Mouse (Mus musculus) hindbrain, embryonic 12.5 days (tissue): ENCODE results near the gene Hoxb7. TPM values are rescaled to one million over a fixed set of nuclear protein-coding genes. Genes with fewer than 3 reads are reported as not detected.

Source experiments
- ATAC-seq: fragments of 200-750 bp; cut with Nextera tagmentation; 2 replicates; pipeline ENCODE4 v1.8.0; 2017; ENCODE audit warnings: moderate TSS enrichment; ENCODE audit not compliant: low FRiP score
- H3K27ac ChIP-seq: fragments of 300-500 bp; sonication (generic); 2 replicates; pipeline ENCODE4 v1.5.1; 2016; ENCODE audit warnings: mild to moderate bottlenecking
- H3K27me3 ChIP-seq: fragments of 300-500 bp; sonication (generic); 2 replicates; pipeline ENCODE4 v1.6.1; 2016; ENCODE audit warnings: mild to moderate bottlenecking
- H3K36me3 ChIP-seq: fragments of 300-500 bp; sonication (generic); 2 replicates; pipeline ENCODE4 v1.6.1; 2016; ENCODE audit warnings: mild to moderate bottlenecking
- H3K4me1 ChIP-seq: fragments of 300-500 bp; sonication (generic); 2 replicates; pipeline ENCODE4 v1.6.1; 2016
- H3K4me2 ChIP-seq: fragments of 300-500 bp; sonication (generic); replicated peaks from 2 replicates; pipeline ENCODE4 v1.6.1; 2016; ENCODE audit warnings: mild to moderate bottlenecking
- H3K4me3 ChIP-seq: fragments of 300-500 bp; sonication (generic); 2 replicates; pipeline ENCODE4 v1.5.1; 2016; ENCODE audit warnings: mild to moderate bottlenecking
- H3K9ac ChIP-seq: fragments of 300-500 bp; sonication (generic); 2 replicates; pipeline ENCODE4 v1.6.1; 2016; ENCODE audit warnings: mild to moderate bottlenecking, moderate library complexity
- H3K9me3 ChIP-seq: fragments of 300-500 bp; sonication (generic); replicated peaks from 2 replicates; pipeline ENCODE4 v1.6.1; 2016; ENCODE audit warnings: mild to moderate bottlenecking
- WGBS: fragments of 180-500 bp; shearing (Covaris S2); methylation state at CpG from one replicate; pipeline ENCODE4 v1.1.7; 2016; 5-methylcytosine and 5-hydroxymethylcytosine counted together
- polyA plus RNA-seq: library from polyadenylated mRNA; unstranded; fragments of >200 nt; fragmentation: Nextera tagmentation; extraction: Ambion mirVana; gene quantifications from 2 replicates; pipeline ENCODE4 v1.2.1, GENCODE M21; 2016

Hoxb7 gene
- polyA plus RNA-seq, 1 experiment from 2014 or later = 11.0 TPM

- WGBS = 10% methylated on average over 4 of the region's 4 CpGs
- ATAC-seq = no peak
- Histone ChIP-seq H3K4me3 (peak overlapping the region; percentile 36), H3K27me3 (peaks cover 97% of the 10 kb centered on the region), H3K9me3 (no peaks in the 10 kb centered on the region), H3K36me3 (no peaks in the 10 kb centered on the region), H3K9ac (peak overlapping the region; percentile 53), H3K4me2 (peak overlapping the region; percentile 62), H3K4me1 (no peaks in the 10 kb centered on the region; the same call in 1 of the 2 replicates), H3K27ac (peak overlapping the region; percentile 76; the same call in 1 of the 2 replicates)
Measured at GRCm38 (mm10) chr11:96308763-96309162, 22.3 kb downstream of the Hoxb7 start.

DNA sequence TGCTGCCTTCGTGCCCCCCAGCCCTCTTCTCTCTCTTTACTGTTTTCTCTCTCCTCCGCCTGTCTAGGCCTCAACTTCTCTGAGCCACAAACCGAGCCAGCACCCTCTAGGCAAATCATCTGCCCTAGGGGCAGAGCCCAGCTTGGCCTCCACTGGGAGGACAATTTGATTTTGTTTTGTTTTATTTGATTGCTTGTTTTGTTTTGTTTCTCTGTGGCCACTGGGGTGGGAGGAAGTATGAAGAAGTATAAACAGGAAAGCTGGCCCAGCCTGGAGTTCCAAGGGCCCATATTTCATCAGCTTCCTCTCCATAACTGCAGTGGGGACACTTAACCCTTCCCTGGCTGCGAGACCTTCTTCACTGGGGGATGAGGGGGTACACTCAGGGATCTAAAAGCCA is 22.9 kb downstream of the Hoxb7 start:
- Histone ChIP-seq H3K4me1 (no peaks in the 10 kb centered on the region), H3K36me3 (no peaks in the 10 kb centered on the region), H3K27me3 (peaks cover 99% of the 10 kb centered on the region), H3K9me3 (no peaks in the 10 kb centered on the region), H3K27ac (peak overlapping the region; percentile 76), H3K9ac (peak overlapping the region; percentile 53), H3K4me3 (peak overlapping the region; percentile 36), H3K4me2 (peak overlapping the region; percentile 62)
- WGBS = 9% methylated on average over 4 of the region's 4 CpGs
- no peak for ATAC-seq

DNA sequence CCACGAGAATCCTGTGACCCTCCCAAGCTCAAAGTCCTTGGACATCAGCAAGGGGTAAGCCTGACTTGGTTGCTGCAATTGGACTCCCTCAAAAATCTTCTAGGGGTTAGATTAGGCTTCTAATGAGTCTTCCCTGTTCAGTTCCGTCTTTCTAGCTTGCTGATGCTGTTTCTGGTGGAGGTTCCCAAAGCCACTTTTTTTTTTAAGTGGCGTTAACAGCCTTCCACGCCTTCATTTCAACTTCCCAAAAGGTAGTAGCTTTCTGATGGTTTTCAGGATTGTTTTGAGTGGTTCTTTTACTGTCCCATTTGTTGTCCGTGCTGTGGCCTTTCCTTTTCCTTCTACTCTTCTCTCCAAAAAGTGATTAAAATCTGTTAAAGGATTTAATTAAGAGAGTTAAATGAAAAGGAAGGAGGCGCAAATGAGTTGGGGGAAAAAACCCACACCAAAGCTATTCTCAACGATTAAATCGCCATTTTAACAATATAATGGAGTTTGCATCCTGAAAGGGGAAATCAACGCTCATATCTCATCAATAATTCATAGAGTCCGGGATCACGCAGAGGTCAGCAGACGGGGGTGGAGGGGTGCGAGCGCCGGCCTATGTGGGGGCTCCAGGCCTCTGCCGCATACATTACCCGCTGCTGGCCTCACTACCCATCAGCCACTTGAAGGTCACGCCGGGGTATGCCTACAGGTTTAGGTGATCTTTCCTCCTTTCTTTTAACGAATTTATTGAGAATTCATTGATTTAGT is 23.9 kb downstream of the Hoxb7 start:
- peak overlapping the region; percentile 36 for H3K4me3 ChIP-seq
- no peaks in the 10 kb centered on the region for H3K4me1 ChIP-seq
- H3K27ac ChIP-seq = peak overlapping the region; percentile 46
- H3K9me3 ChIP-seq = no peaks in the 10 kb centered on the region
- H3K36me3 ChIP-seq = no peaks in the 10 kb centered on the region
- H3K27me3 ChIP-seq = peaks cover 98% of the 10 kb centered on the region
- ATAC-seq = no peak
- peak overlapping the region; percentile 62 for H3K4me2 ChIP-seq
- 3% methylated on average over 20 of the region's 20 CpGs for WGBS
- H3K9ac ChIP-seq = 0 out of 2 replicates have a peak overlapping the region, but pooled peaks have one; percentile 36

GRCm38 (mm10) chr11:96311097-96311496 is 24.7 kb downstream of the Hoxb7 start:
- Histone ChIP-seq H3K4me3 (peak overlapping the region; percentile 35), H3K4me2 (peak overlapping the region; percentile 62), H3K27me3 (peaks cover 98% of the 10 kb centered on the region), H3K4me1 (no peaks in the 10 kb centered on the region), H3K27ac (peak overlapping the region; percentile 88), H3K9me3 (no peaks in the 10 kb centered on the region), H3K9ac (peak overlapping the region; percentile 36), H3K36me3 (no peaks in the 10 kb centered on the region)
- ATAC-seq = no peak
- WGBS = 7% methylated on average over 6 of the region's 6 CpGs

- H3K27me3 ChIP-seq = peaks cover 98% of the 10 kb centered on the region
- peak overlapping the region; percentile 35 for H3K4me3 ChIP-seq
- WGBS = 2% methylated on average over 31 of the region's 31 CpGs
- H3K9me3 ChIP-seq = no peaks in the 10 kb centered on the region
- no peaks in the 10 kb centered on the region for H3K4me1 ChIP-seq
- H3K4me2 ChIP-seq = peak overlapping the region; percentile 62
- H3K36me3 ChIP-seq = no peaks in the 10 kb centered on the region
- H3K27ac ChIP-seq = peak overlapping the region; percentile 88
- H3K9ac ChIP-seq = peak overlapping the region; percentile 49
- peak; percentile 77 for ATAC-seq
Measured at GRCm38 (mm10) chr11:96311520-96312417, 25.3 kb downstream of the Hoxb7 start.

GRCm38 (mm10) chr11:96313134-96313533 is 26.7 kb downstream of the Hoxb7 start:
- H3K4me3 ChIP-seq = peak overlapping the region; percentile 35; the same call in 1 of the 2 replicates
- peak overlapping the region; percentile 88 for H3K27ac ChIP-seq
- no peaks in the 10 kb centered on the region for H3K9me3 ChIP-seq
- peak overlapping the region; percentile 62 for H3K4me2 ChIP-seq
- no peak for ATAC-seq
- no peaks in the 10 kb centered on the region for H3K36me3 ChIP-seq
- peaks cover 96% of the 10 kb centered on the region for H3K27me3 ChIP-seq
- 0 out of 2 replicates have a peak, but pooled peaks cover under 1% of the 10 kb centered on the region for H3K4me1 ChIP-seq
- 18% methylated on average over 2 of the region's 2 CpGs for WGBS
- peak overlapping the region; percentile 49; the same call in 1 of the 2 replicates for H3K9ac ChIP-seq

DNA sequence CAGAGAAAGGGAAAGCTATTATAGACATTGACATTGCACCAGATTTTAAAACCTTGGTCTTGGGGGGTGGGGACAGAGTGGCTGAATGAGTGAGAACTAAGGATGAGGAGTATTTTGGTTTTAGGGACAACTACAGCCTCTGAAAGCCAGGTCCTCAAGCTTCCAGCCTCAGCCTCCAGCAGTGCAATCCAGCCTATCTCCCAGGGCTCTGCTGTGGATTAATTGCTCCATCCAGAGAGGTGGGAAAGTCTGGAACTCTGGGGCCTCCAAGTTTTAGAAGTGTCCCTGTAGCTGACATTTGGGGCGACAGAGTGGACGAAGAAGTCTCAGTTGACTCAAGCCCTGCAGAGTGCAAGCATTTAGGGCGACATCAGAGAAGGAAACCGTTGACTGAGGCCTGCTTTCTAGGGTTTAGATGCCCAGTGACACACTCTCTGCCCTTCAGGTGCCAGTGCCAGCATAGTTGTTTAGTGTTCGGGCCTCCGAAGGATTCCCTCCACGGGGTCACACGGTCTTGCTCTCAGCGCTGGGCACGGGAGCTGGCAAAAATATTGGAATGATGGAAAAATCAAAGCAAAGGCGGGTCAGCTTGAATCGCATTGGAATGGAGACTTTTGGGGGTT is 27.5 kb downstream of the Hoxb7 start:
- no peak for ATAC-seq
- Histone ChIP-seq H3K4me3 (peak overlapping the region; percentile 35), H3K4me2 (peak overlapping the region; percentile 62), H3K36me3 (no peaks in the 10 kb centered on the region), H3K9me3 (no peaks in the 10 kb centered on the region), H3K9ac (peak overlapping the region; percentile 67), H3K27ac (peak overlapping the region; percentile 88), H3K4me1 (0 out of 2 replicates have a peak, but pooled peaks cover 5% of the 10 kb centered on the region), H3K27me3 (peaks cover 94% of the 10 kb centered on the region)
- 3% methylated on average over 12 of the region's 12 CpGs for WGBS

DNA sequence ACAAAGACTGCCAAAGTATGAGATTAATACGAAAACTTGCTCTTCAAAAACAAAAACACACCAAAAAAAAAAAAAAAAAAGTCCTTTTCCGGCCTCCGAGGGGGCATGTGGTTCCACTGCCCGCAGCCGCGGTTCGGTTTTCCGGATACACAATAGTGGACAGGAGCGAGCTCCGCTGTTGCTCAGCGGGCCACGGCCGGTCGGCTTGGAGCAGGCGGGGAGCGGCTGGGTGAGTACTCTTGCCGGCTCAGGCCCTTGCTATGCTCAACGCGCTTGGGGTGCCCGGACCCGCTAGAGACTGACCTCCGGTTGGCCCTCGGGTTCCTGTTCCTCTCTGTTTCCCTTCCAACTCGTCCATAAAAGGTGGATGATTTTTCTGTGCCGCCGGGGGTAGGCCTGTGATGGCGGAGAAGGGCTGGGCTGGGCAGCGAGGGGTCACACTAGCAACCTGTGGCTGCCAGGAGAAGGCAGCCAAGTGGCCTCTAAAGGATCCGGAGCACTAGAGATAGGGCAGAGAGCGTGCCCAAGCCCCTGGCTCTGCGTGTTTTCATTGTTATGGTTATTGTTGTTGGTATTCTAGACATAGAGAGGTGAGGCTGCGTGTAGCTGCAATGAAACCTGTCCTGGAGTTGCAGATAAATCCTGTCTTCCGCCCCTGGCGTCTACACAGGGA is 28.4 kb downstream of the Hoxb7 start:
- H3K4me2 ChIP-seq = peak overlapping the region; percentile 62
- H3K27ac ChIP-seq = peak overlapping the region; percentile 88
- H3K27me3 ChIP-seq = peaks cover 94% of the 10 kb centered on the region
- no peaks in the 10 kb centered on the region for H3K36me3 ChIP-seq
- no peaks in the 10 kb centered on the region for H3K9me3 ChIP-seq
- H3K4me3 ChIP-seq = peak overlapping the region; percentile 35
- peak overlapping the region; percentile 67 for H3K9ac ChIP-seq
- no peak for ATAC-seq
- under 1% methylated on average over 34 of the region's 34 CpGs for WGBS
- 0 out of 2 replicates have a peak, but pooled peaks cover 7% of the 10 kb centered on the region for H3K4me1 ChIP-seq

DNA sequence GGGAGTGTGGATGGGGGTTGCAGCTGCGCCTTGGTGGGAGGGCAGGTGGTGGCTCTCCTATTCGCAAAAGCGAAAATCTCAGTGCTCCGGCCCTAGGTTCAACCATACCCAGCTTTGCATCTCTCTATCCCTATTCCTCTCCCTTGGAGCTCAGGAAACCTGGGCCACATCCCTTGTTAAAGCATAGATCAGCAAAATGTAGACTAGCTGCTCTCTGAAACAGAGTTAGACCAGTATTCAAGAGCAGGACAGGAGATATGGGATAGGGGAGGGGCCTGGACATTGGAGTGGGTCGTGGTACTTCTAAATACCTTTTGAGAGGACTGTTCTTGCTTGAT is 28.9 kb downstream of the Hoxb7 start:
- Histone ChIP-seq H3K4me2 (peak overlapping the region; percentile 62), H3K4me3 (peak overlapping the region; percentile 35), H3K27me3 (peaks cover 94% of the 10 kb centered on the region)

GRCm38 (mm10) chr11:96316696-96317607 is 30.5 kb downstream of the Hoxb7 start:
- Histone ChIP-seq H3K9me3 (no peaks in the 10 kb centered on the region), H3K9ac (peak overlapping the region; percentile 54)

More for the DNA sequence above, 28.9 kb downstream of the Hoxb7 start:
- Histone ChIP-seq H3K9ac (peak overlapping the region; percentile 67), H3K4me1 (0 out of 2 replicates have a peak, but pooled peaks cover 7% of the 10 kb centered on the region), H3K9me3 (no peaks in the 10 kb centered on the region), H3K36me3 (no peaks in the 10 kb centered on the region), H3K27ac (peak overlapping the region; percentile 88)
- WGBS = 5% methylated on average over 5 of the region's 5 CpGs
- ATAC-seq = no peak

More at GRCm38 (mm10) chr11:96316696-96317607, 30.5 kb downstream of the Hoxb7 start:
- H3K27me3 ChIP-seq = peaks cover 94% of the 10 kb centered on the region
- WGBS = 4% methylated on average over 18 of the region's 18 CpGs
- H3K4me1 ChIP-seq = 0 out of 2 replicates have a peak, but pooled peaks cover 7% of the 10 kb centered on the region
- H3K4me3 ChIP-seq = peak overlapping the region; percentile 42
- ATAC-seq = no peak
- H3K27ac ChIP-seq = peak overlapping the region; percentile 95
- peak overlapping the region; percentile 62 for H3K4me2 ChIP-seq
- H3K36me3 ChIP-seq = no peaks in the 10 kb centered on the region
